ENCODE assay signal across 10 mouse cellular contexts in the genomic region with DNA sequence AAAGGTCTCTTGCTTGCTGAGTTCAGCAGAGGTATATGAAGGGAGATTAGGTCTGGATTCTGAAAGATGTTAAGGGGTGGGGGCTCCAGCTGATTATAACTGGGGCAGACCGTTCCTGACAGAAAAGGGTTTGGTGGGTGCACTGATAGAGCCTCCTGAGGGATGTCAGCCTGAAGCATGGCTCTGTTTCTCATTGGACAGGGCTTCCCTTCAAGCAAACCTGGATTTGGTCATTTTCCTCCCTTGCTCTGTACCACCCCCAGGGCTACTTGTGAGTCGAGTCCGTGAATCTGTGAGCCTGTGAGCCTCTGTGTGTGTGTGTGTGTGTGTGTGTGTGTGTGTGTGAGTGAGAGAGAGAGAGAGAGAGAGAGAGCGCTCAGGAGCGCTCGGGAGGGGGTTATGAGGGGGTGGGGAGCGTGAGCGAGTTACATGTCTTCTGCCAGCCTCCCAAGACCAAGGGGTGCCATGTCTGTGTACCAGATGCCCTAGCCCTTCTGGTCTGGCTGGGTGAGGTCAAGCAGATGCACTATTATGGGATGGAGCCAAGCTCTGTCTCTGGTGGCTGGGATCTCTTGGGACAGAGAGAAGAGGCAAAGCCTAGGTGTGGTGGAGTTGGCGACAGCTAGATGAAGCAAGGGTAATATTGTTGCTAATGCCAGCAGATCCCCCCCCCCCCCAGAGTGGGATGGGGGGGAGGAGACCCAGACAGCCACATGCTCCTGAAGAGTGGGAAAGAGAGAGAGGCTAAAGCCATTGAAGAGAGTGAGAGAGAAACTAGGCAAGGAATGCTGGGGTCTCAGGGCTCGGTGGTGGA. TPM values are rescaled to one million over a fixed set of nuclear protein-coding genes. Genes with fewer than 3 reads are reported as not detected.
A peak's percentile ranks its signal among the peaks of the same experiment; 100 is the strongest.
DNase-seq lines count a peak whose midpoint lies in the region; ATAC-seq and TF ChIP-seq lines count a peak whose summit lies in the region.
"Had no signal": no experiment of that assay in that cellular context is flagged by ENCODE, and none has a peak within 500 bp of the region (broad histone marks: within the 10 kb centered on the region; RNA-seq: fewer than 3 reads in every experiment).

No protein-coding gene starts in this region.

- H3K9ac ChIP-seq in forebrain, embryonic 15.5 days (replicated peaks): peak overlapping the region; percentile 99
- H3K9ac ChIP-seq in limb, embryonic 14.5 days (ENCODE audit: low read depth, low read length, severe bottlenecking): no peak overlapping the region

- WGBS in forebrain, embryonic 15.5 days: 27% methylated on average over 10 of the region's 10 CpGs
- 25% methylated on average over 10 of the region's 10 CpGs for WGBS in limb, embryonic 14.5 days

- H3K4me3 ChIP-seq in gastrocnemius, adult 2 months: peak overlapping the region; percentile 85
- peak overlapping the region; percentile 98 for H3K4me3 ChIP-seq in forebrain, embryonic 15.5 days
- peak overlapping the region; percentile 100; the same call in 1 of the 2 replicates for H3K4me3 ChIP-seq in limb, embryonic 14.5 days (replicated peaks; ENCODE audit: low read length)
- H3K4me3 ChIP-seq: erythroblast, embryonic 14.5 days had no signal

- peak; percentile 35 for DNase-seq in gastrocnemius, adult 2 months
- DNase-seq in gastrocnemius, postnatal 4 days (ENCODE audit: low spot score in 2 of 2): no peak
- DNase-seq in Muller cell, postnatal 12 days (ENCODE audit: inconsistent ontology term): peak; percentile 48
- DNase-seq in limb, embryonic 14.5 days (ENCODE audit: low spot score): no peak
- no peak for DNase-seq in left cerebral cortex, postnatal 10 days (ENCODE audit: extremely low spot score in 1 of 2, low spot score in 2 of 2)
- DNase-seq in T-cell, adult 2 months (ENCODE audit: low spot score): no peak
- no peak for DNase-seq in ovary, postnatal 36 days (ENCODE audit: low spot score)
- DNase-seq: lung, adult 18-20 months had no signal

- no peak for ATAC-seq in forebrain, embryonic 15.5 days (replicated peaks)
- ATAC-seq in limb, embryonic 14.5 days (ENCODE audit: low FRiP score, low read depth): no peak

- peaks cover 81% of the 10 kb centered on the region for H3K4me1 ChIP-seq in forebrain, embryonic 15.5 days
- peaks cover 62% of the 10 kb centered on the region for H3K4me1 ChIP-seq in limb, embryonic 14.5 days (ENCODE audit: control insufficient read depth, insufficient read depth, low read length)

- peak overlapping the region; percentile 98 for H3K27ac ChIP-seq in gastrocnemius, adult 2 months
- peak overlapping the region; percentile 98 for H3K27ac ChIP-seq in forebrain, embryonic 15.5 days (replicated peaks)
- H3K27ac ChIP-seq in limb, embryonic 14.5 days (replicated peaks; ENCODE audit: low read depth, low read length): no peak overlapping the region

- H3K9me3 ChIP-seq in forebrain, embryonic 15.5 days: no peaks in the 10 kb centered on the region
- H3K9me3 ChIP-seq in limb, embryonic 14.5 days (ENCODE audit: control insufficient read depth, low read length): no peaks in the 10 kb centered on the region

- intact Hi-C loops in gastrocnemius, adult 2 months (cut with DNase I): no loop called here
- intact Hi-C loops in left cerebral cortex, postnatal 10 days (cut with DNase I): loop anchor here (5.0 kb wide), 1 partner anchor 197 kb away; the partner anchor contains the start of genes Cd164l2 and Gpr3

- H3K36me3 ChIP-seq in forebrain, embryonic 15.5 days: no peaks in the 10 kb centered on the region
- H3K36me3 ChIP-seq in limb, embryonic 14.5 days (ENCODE audit: control insufficient read depth, insufficient read depth, low read length): peaks cover 19% of the 10 kb centered on the region

- TF ChIP-seq CTCF in gastrocnemius, adult 2 months (IDR thresholded peaks at IDR 0.05): no peak

- no peak for TF ChIP-seq POLR2A in limb, embryonic 14.5 days (IDR thresholded peaks at IDR 0.05; ENCODE audit: borderline replicate concordance, extremely low read depth, insufficient read depth, insufficient read length)

- H3K4me2 ChIP-seq in forebrain, embryonic 15.5 days (replicated peaks): peak overlapping the region; percentile 94
- peak overlapping the region; percentile 85 for H3K4me2 ChIP-seq in limb, embryonic 14.5 days (replicated peaks; ENCODE audit: low read depth, low read length, severe bottlenecking)

- peaks cover 6% of the 10 kb centered on the region for H3K27me3 ChIP-seq in forebrain, embryonic 15.5 days
- no peaks in the 10 kb centered on the region; the same call in 1 of the 2 replicates for H3K27me3 ChIP-seq in limb, embryonic 14.5 days (ENCODE audit: control insufficient read depth, insufficient read depth, low read length)

RNA-seq across cellular contexts. Expression of gene Ahdc1, which starts 4.0 kb away (rescaled TPM):
- 10 to 100 TPM; 30.2 to 55.1 TPM for total RNA-seq in gastrocnemius, adult 2 months (2021)
- 100 to 1,000 TPM; 107 to 112 TPM for total RNA-seq in gastrocnemius, postnatal 4 days (2021)
- polyA plus RNA-seq in forebrain, embryonic 15.5 days (2015; fragmentation: Nextera tagmentation; extraction: Ambion mirVana): 14.2 and 17.0 TPM in 2 replicates
- 29.6 and 41.0 TPM in 2 replicates for polyA plus RNA-seq in limb, embryonic 14.5 days (2012; rRNA removed)
- polyA plus RNA-seq in limb, embryonic 14.5 days (2014; fragmentation: Nextera tagmentation; extraction: Ambion mirVana): 12.9 and 15.6 TPM in 2 replicates
- 10 to 100 TPM; 70.0 to 71.1 TPM for total RNA-seq in left cerebral cortex, postnatal 10 days (2021)

RNA-seq across cellular contexts. Expression of gene Fgr, which starts 41.2 kb away (rescaled TPM):
- under 1 TPM in 1 of 2 experiments, not detected in 1; 0.06 TPM for total RNA-seq in gastrocnemius, adult 2 months (2021)
- under 1 TPM; 0.47 to 0.78 TPM for total RNA-seq in gastrocnemius, postnatal 4 days (2021)
- 0.06 TPM in 1 of 2 replicates, not detected in the other for polyA plus RNA-seq in forebrain, embryonic 15.5 days (2015; fragmentation: Nextera tagmentation; extraction: Ambion mirVana)
- polyA plus RNA-seq in limb, embryonic 14.5 days (2012; rRNA removed): 0.54 and 0.64 TPM in 2 replicates
- 0.35 and 0.62 TPM in 2 replicates for polyA plus RNA-seq in limb, embryonic 14.5 days (2014; fragmentation: Nextera tagmentation; extraction: Ambion mirVana)
- total RNA-seq in left cerebral cortex, postnatal 10 days (2021): under 1 TPM in 1 of 2 experiments, not detected in 1; 0.47 TPM

Comparison
In these comparisons a context has a peak if more than half of its experiments do, and no peak if none do; other contexts are left out.
1. DNase-seq: peak in gastrocnemius, adult 2 months (single experiment) and Muller cell, postnatal 12 days (single experiment); none in gastrocnemius, postnatal 4 days (0 of 2), limb, embryonic 14.5 days (single experiment), left cerebral cortex, postnatal 10 days (0 of 2), T-cell, adult 2 months (single experiment) and ovary, postnatal 36 days (single experiment).
2. Peak in every context shown above with its lines, with median percentiles within 50 percentile points of each other: H3K4me3 ChIP-seq.